Mouse (Mus musculus) Patski (cell line): ENCODE data around the gene Nf1. TPM values are rescaled to one million over a fixed set of nuclear protein-coding genes. Genes with fewer than 3 reads are reported as not detected.

Source experiments
- ATAC-seq: fragments of 100-300 bp; one replicate; pipeline ENCODE4 v1.8.0; 2021
- CTCF ChIA-PET: fragments of 350-600 bp; sonication (Branson Sonifier 250); formaldehyde crosslinking; loops from one replicate; lab custom pipeline; 2022; ENCODE audit warnings: inconsistent platforms; lab: Charles Lee
- POLR2A ChIA-PET: fragments of 350-600 bp; sonication (Branson Sonifier 250); formaldehyde crosslinking; loops from one replicate; lab custom pipeline; 2022; ENCODE audit warnings: antibody characterized with exemption, inconsistent platforms; lab: Charles Lee
- DNase-seq: peaks from one replicate; pipeline ENCODE4 v3.0.0-alpha.2; 2011; ENCODE audit warnings: low read depth, low spot score
- H3K27me3 ChIP-seq: fragments of 371-371 bp; one replicate; pipeline ENCODE4 v1.5.1; 2021
- CTCF ChIP-seq: fragments of 100-300 bp; IDR thresholded peaks from one replicate; pipeline ENCODE4 v1.5.1; 2021
- in situ Hi-C: fragments of 300-500 bp; cut with MboI; formaldehyde crosslinking; loops from 3 replicates; pipeline ENCODE4 v1.11.1; 2018; ENCODE audit warnings: low pct_unique_long_range_greater_than_20kb, mixed read lengths
- polyA plus RNA-seq: library from polyadenylated mRNA; unstranded; gene quantifications from one replicate; pipeline ENCODE4 v1.2.3, GENCODE M21; 2021

The Nf1 gene
- polyA plus RNA-seq, 1 experiment from 2014 or later: 24.1 TPM

DNA sequence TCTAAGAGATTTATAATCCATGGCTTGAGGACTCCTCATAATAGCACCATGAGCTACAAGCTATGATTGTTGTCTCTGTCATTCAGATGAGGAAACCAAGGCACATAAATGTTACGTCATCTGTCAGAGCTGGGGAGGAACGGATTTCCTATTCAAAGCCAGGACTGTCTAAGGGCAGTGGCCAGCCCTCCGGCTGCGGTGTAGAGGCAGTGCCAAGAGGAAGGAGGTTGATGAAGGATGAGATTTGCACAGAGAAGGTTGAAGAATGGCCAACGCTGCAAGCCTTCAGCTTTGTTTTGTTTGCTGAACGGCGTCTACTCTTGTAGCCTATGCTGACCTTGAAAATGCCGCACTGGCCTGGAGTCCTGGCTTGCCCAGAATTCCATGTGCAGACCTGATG lies 13.8 kb upstream of the Nf1 start:
- POLR2A ChIA-PET: no interaction called here
- DNase-seq: no peak
- ATAC-seq: no peak
- H3K27me3 ChIP-seq: no peaks in the 10 kb centered on the region
- TF ChIP-seq CTCF: no peak
- CTCF ChIA-PET: no interaction called here
- in situ Hi-C loops: no loop called here

DNA sequence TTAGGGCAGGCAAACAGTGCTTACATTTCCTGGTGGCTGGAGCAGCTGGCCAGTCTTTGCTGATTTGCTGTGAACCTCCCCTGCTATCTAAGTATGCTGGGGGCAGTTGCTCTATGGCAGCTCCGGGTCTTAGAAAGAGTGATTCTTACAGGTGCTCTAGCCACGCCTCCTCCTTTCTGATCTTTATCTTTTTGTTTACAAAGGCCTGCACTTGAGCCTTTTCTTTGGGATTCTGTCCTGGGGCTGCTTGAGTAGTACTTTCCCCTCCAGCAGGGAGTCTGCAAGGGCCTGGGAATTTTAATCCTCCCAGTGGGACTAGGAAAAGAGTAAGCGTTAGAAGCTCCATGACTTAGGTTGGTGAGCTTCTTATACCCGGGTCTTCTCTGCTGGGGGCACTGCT lies 12.4 kb upstream of the Nf1 start:
- H3K27me3 ChIP-seq: no peaks in the 10 kb centered on the region
- no peak for TF ChIP-seq CTCF
- POLR2A ChIA-PET: no interaction called here
- CTCF ChIA-PET: interaction anchor here (0.8 to 1.3 kb wide), 2 partner anchors 9 to 10 kb away, joined by 3 read pairs; no protein-coding TSS in a partner anchor
- in situ Hi-C loops: no loop called here
- ATAC-seq (no peak), DNase-seq (no peak)

- POLR2A ChIA-PET: no interaction called here
- CTCF ChIA-PET: interaction anchor here (1.3 kb wide), 1 partner anchor 10 kb away, joined by 3 read pairs; no protein-coding TSS in a partner anchor
Observed at GRCm38 (mm10) chr11:79328060-79328459, 11.4 kb upstream of the Nf1 start.

DNA sequence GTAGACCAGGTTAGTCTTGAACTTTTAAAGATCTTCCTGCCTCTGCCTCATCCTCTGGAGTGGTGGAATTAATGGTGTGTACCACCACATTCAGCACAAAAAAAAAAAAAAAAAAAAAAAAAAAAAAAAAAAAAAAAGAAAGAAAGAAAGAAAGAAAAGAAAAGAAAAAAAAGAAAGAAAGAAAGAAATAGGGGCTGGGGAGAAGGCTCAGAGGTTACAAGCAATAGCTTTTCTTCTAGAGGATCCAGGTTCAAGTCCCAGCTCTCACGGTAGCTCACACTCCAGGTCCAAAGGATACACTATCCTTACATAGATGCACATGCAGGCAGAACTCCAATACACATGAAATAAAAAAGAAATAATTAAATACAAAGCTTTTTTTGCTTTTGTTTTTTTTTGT lies 9.9 kb upstream of the Nf1 start:
- POLR2A ChIA-PET: interaction anchor here (0.7 to 1.1 kb wide), 3 partner anchors 10 to 92 kb away, joined by 3 to 7 read pairs (median 4); partner anchors contain the start of gene Nf1
- in situ Hi-C loops: no loop called here
- DNase-seq (no peak), ATAC-seq (no peak)
- H3K27me3 ChIP-seq: no peaks in the 10 kb centered on the region
- CTCF ChIA-PET: interaction anchor here (0.7 kb wide), 1 partner anchor 20 kb away, joined by 3 read pairs; no protein-coding TSS in a partner anchor
- TF ChIP-seq CTCF: no peak

More at GRCm38 (mm10) chr11:79328060-79328459, 11.4 kb upstream of the Nf1 start:
- DNase-seq: no peak
- in situ Hi-C loops: no loop called here
- no peak for TF ChIP-seq CTCF
- no peaks in the 10 kb centered on the region for H3K27me3 ChIP-seq
- no peak for ATAC-seq

DNA sequence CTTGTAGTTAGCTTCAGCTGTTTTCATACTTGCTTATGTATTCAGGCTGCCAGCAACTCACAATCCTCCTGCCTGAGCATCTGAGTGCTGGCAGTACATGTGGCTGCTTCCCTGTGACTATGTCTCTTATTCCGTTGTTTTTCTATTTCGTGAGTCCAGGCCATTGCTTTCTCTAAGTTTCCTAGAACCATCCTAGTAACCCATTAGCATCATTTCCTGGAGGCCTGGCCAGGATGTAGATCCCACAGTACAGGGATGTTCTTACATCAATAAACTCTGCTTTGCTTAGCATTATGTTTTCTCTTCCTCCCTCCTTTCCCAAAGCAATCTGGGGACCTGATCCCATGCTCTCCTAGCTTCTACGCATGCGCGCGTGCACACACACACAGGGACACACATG lies 4.4 kb upstream of the Nf1 start:
- ChIA-PET POLR2A (no interaction called here), CTCF (no interaction called here)
- ATAC-seq (no peak), DNase-seq (no peak)
- TF ChIP-seq CTCF: no peak
- in situ Hi-C loops: no loop called here
- no peaks in the 10 kb centered on the region for H3K27me3 ChIP-seq

DNA sequence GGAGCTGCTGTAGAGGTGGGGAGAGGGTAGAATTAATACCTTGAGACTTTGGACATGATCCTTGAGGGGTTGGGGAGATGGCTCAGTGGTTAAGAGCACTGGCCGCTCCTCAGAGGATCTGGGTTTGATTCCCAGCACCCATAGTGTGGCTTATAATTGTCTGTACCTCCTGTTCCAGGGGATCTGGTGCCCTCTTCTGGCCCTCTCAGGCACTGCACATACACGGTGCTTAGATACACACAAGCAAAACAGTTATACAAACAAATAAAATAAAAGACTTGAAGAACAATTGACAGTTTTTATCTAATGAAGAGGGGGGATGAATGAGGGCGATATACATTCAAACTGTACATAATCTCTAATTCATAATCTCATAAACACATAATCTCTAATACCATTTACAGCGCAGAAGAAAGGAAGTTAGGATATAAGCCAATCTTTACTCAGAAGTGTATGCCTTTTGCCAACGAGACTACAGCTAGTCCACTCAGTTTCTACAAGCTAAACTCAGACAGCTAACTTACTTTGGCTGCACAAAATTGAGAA lies 2.7 kb upstream of the Nf1 start:
- CTCF ChIA-PET: interaction anchor here (0.9 to 1.1 kb wide), 3 partner anchors 9 to 50 kb away, joined by 3 to 4 read pairs (median 3); no protein-coding TSS in a partner anchor
- POLR2A ChIA-PET: interaction anchor here (0.6 kb wide), 1 partner anchor 36 kb away, joined by 3 read pairs; no protein-coding TSS in a partner anchor
- ATAC-seq (no peak), DNase-seq (no peak)
- no peaks in the 10 kb centered on the region for H3K27me3 ChIP-seq
- TF ChIP-seq CTCF: peak; percentile 63
- in situ Hi-C loops: no loop called here

DNA sequence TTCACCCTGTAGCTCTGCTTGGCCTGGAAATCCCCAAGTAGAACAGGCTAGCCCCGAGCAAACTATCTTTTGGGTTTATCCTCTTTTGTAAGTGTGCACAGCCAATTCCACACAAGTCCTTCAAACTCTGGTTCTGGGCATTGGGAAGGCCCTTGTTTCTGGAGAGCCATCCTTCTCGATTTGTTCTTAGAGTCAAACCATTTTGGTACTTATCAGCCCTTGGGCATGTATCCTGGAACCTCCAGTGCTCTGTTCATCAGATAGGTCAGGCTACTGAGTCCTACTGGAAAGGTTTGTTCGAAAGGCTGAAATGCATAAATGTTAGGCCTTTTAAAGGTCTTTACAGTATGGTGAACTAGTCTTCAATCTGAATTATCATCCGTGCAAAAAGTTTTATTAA lies 872 bp upstream of the Nf1 start:
- H3K27me3 ChIP-seq: no peaks in the 10 kb centered on the region
- DNase-seq (no peak), ATAC-seq (no peak)
- no peak for TF ChIP-seq CTCF
- in situ Hi-C loops: no loop called here
- CTCF ChIA-PET: no interaction called here
- POLR2A ChIA-PET: no interaction called here

DNA sequence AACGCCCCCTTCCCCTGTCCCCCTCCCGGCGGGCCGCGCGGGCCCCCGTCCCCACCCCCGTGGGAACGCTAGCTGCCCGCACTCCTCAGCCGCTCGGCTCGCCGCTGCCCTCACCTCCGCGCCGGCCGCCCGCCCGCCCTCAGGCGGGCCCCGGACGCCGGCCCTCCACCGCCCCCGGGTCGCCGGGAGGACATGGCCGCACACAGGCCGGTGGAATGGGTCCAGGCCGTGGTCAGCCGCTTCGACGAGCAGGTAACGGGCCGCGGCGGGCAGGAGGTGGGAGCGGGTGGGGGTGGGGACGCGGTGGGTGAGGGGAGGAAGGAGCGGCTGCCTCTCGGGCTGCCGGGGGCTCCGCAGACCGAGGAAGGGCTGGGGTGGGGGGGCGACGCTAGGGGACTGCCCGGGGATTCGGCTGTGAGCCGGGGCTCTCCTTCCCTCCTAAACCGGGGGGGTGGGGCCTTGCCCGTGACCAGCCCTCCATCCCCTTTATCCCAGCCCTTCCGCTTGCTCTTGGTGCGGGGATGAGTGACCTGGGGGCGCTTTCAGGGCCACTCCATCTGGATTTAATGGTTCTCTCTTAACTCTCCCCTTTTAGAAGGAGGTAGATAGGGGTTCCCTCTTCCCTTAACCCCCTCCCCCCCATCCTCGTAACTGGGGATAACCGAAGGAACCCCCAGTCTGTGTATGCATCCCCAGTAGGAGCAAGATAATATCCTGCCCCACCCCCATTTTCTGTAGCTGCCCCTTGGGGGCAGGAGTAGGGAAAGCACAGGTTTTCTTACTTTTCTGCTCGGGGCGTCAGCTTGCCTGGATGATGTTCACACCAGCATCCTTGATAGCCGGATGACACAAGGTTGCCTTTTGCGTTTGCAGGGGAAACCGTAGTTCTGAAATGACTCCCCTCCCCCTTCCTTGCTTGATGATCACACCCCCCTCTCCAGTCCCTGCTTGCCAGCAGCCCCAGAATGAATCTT lies 602 bp downstream of the Nf1 start:
- DNase-seq (no peak), ATAC-seq (peak; percentile 38)
- no peak for TF ChIP-seq CTCF
- POLR2A ChIA-PET: interaction anchor here (1.0 kb wide), 1 partner anchor 10 kb away, joined by 4 read pairs; no protein-coding TSS in a partner anchor
- CTCF ChIA-PET: no interaction called here
- no peaks in the 10 kb centered on the region for H3K27me3 ChIP-seq
- in situ Hi-C loops: no loop called here

GRCm38 (mm10) chr11:79356995-79357394 lies 17.5 kb downstream of the Nf1 start:
- H3K27me3 ChIP-seq: no peaks in the 10 kb centered on the region
- ChIA-PET CTCF (no interaction called here), POLR2A (no interaction called here)
- ATAC-seq (no peak), DNase-seq (no peak)
- no peak for TF ChIP-seq CTCF
- in situ Hi-C loops: no loop called here

DNA sequence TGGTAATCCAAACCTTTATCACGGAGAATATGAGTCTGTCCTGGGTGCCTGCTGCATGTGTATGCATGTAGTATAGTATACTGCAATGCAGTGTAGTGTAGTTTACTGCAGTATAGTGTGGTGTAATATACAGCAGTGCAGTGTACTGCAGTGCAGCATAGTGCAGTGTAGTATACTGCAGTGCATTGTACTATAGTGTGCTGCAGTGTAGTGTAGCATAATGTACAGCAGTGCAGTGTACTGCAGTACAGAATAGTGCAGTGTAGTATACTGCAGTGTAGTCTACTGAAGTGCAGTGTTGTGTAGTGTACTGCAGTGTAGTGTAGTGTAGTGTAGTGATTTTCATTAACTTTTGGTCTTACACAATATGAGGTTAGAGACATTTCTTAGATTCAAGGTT lies 17.9 kb downstream of the Nf1 start:
- ChIA-PET CTCF (no interaction called here), POLR2A (no interaction called here)
- in situ Hi-C loops: no loop called here
- ATAC-seq (no peak), DNase-seq (no peak)
- no peak for TF ChIP-seq CTCF
- H3K27me3 ChIP-seq: no peaks in the 10 kb centered on the region
